Mouse (Mus musculus): Measurements from ENCODE around the gene Rbm19. TPM values are rescaled to one million over a fixed set of nuclear protein-coding genes. Genes with fewer than 3 reads are reported as not detected.

Gene Rbm19
- polyA plus RNA-seq, 1 experiment from 2014 or later = 24.2 TPM

DNA sequence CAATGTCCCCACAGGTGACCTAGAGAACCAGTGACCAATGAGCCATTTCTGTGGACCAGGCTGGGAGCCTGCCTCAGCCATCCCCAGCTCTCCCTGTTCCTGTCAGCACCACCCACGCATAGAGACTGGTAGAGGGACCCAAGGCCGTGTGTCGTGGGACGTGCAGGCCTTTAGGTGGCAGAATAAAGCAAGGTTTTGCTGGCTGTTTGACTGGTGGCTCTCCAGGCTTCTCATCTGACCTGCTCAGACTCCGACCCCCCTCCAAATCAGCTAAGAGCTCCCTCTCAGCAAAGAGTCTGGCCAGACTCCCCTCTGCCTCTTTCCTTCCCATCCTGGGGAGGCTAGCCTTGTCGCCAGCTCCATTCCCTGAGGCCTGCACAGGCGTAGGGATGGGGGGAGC is 58.1 kb downstream of the Rbm19 start:
- Histone ChIP-seq H3K36me3 (ENCODE audit: control insufficient read depth, insufficient read depth, low read length) (peaks cover 4% of the 10 kb centered on the region), H3K9ac (ENCODE audit: low read length) (no peak overlapping the region), H3K4me3 (ENCODE audit: low read depth, low read length) (no peak overlapping the region), H3K4me2 (ENCODE audit: low read depth, severe bottlenecking) (no peak overlapping the region), H3K4me1 (ENCODE audit: control insufficient read depth, insufficient read depth, low read length) (peaks cover 11% of the 10 kb centered on the region), H3K27me3 (ENCODE audit: control insufficient read depth, insufficient read depth, low read length) (no peaks in the 10 kb centered on the region), H3K9me3 (ENCODE audit: control insufficient read depth, low read length) (no peaks in the 10 kb centered on the region), H3K27ac (replicated peaks; ENCODE audit: low read depth, low read length) (no peak overlapping the region)
- DNase-seq (ENCODE audit: low spot score) (no peak), ATAC-seq (ENCODE audit: insufficient number of reproducible peaks, low FRiP score, low TSS enrichment, low read depth) (no peak)
- WGBS = 71% methylated on average over 7 of the region's 7 CpGs

DNA sequence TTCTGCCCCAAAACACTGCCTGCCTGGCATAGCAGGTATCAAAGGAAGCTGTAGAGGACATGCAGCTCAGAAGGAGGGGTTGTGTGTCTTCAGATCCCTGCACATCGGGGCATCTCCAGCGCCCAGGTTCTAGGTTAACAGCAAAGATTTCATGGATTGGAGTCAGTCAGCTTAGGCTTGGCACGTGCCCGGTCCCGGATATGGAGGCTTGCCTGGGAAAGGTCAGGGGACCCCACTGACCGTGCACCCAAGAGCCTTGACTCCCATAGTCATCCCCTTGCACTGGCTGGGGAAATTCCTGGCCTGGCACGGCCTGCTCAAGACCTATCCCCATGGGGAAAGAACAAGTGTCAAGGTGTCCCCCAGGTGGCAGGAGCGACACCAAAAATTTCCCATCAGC is 59.0 kb downstream of the Rbm19 start:
- Histone ChIP-seq H3K4me3 (ENCODE audit: low read depth, low read length) (no peak overlapping the region), H3K27me3 (ENCODE audit: control insufficient read depth, insufficient read depth, low read length) (no peaks in the 10 kb centered on the region), H3K9me3 (ENCODE audit: control insufficient read depth, low read length) (no peaks in the 10 kb centered on the region; the same call in 1 of the 2 replicates), H3K4me2 (ENCODE audit: low read depth, severe bottlenecking) (no peak overlapping the region), H3K36me3 (ENCODE audit: control insufficient read depth, insufficient read depth, low read length) (peaks cover 5% of the 10 kb centered on the region), H3K4me1 (ENCODE audit: control insufficient read depth, insufficient read depth, low read length) (peaks cover 11% of the 10 kb centered on the region), H3K9ac (ENCODE audit: low read length) (no peak overlapping the region), H3K27ac (replicated peaks; ENCODE audit: low read depth, low read length) (no peak overlapping the region)
- ATAC-seq (ENCODE audit: insufficient number of reproducible peaks, low FRiP score, low TSS enrichment, low read depth) (no peak), DNase-seq (ENCODE audit: low spot score) (no peak)
- WGBS = 88% methylated on average over 8 of the region's 8 CpGs

DNA sequence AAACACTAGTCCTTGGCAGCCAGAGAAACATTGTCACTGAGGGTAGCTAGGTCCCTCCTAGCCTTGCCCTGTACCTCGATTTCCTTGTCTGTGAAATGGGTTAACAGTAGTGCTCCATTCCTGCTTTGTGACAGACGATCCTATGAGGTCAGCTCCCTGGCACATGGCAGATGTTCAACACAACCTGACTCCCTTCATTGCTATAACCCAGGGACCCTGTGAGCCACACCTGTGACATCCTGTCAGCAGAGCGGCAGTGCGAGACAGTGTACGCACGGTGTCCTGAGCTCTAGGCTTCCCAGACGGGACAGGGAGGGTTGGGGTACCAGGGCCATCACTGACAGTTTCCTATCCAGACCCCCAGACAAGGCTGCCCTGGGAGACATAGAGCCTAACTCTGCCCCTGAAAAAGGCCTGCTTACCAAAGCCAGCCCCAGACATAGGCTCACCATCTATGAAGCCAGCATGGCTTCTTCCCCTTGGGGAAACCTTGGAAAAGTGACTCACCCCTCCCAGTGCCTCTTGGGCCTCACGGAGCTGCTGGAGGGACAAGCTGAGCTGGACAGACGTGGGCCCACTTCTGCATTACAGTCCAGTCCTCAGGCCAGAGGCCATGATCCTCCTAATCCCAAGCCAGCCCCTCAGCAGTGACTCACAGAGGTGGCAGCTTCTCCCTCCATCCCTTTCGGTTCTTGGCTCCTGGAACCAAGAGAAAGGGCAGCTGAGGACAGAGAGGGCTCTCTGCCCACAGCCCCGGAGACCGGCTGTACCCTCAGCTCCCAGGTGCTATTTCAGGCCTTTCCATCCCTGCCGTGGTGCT is 60.2 kb downstream of the Rbm19 start:
- H3K4me1 ChIP-seq (ENCODE audit: control insufficient read depth, insufficient read depth, low read length) = peaks cover 11% of the 10 kb centered on the region
- H3K27me3 ChIP-seq (ENCODE audit: control insufficient read depth, insufficient read depth, low read length) = no peaks in the 10 kb centered on the region
- H3K9ac ChIP-seq (ENCODE audit: low read length) = no peak overlapping the region
- H3K4me3 ChIP-seq (ENCODE audit: low read depth, low read length) = no peak overlapping the region
- H3K36me3 ChIP-seq (ENCODE audit: control insufficient read depth, insufficient read depth, low read length) = peaks cover 7% of the 10 kb centered on the region
- no peaks in the 10 kb centered on the region; the same call in 1 of the 2 replicates for H3K9me3 ChIP-seq (ENCODE audit: control insufficient read depth, low read length)
- ATAC-seq (ENCODE audit: insufficient number of reproducible peaks, low FRiP score, low TSS enrichment, low read depth) (no peak), DNase-seq (ENCODE audit: low spot score) (no peak)
- 92% methylated on average over 13 of the region's 13 CpGs for WGBS
- H3K27ac ChIP-seq (replicated peaks; ENCODE audit: low read depth, low read length) = no peak overlapping the region
- H3K4me2 ChIP-seq (ENCODE audit: low read depth, severe bottlenecking) = no peak overlapping the region

DNA sequence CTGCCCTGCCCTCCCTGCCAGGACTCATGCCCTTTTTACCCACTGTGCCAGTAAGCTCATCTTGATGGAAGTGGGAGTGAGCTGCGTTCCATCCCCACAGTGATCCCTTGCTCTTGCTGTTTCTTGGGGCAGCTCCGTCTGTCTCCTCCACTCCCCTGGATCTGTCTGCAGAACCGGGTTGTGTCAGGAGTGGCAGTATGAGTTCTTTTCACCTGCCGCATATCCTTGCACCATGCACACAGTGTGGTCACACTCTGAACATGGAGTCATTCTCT is 60.7 kb downstream of the Rbm19 start:
- Histone ChIP-seq H3K4me1 (ENCODE audit: control insufficient read depth, insufficient read depth, low read length) (peaks cover 8% of the 10 kb centered on the region), H3K9ac (ENCODE audit: low read length) (no peak overlapping the region), H3K9me3 (ENCODE audit: control insufficient read depth, low read length) (no peaks in the 10 kb centered on the region; the same call in 1 of the 2 replicates), H3K27ac (replicated peaks; ENCODE audit: low read depth, low read length) (no peak overlapping the region), H3K27me3 (ENCODE audit: control insufficient read depth, insufficient read depth, low read length) (no peaks in the 10 kb centered on the region), H3K36me3 (ENCODE audit: control insufficient read depth, insufficient read depth, low read length) (peaks cover 7% of the 10 kb centered on the region), H3K4me2 (ENCODE audit: low read depth, severe bottlenecking) (no peak overlapping the region), H3K4me3 (ENCODE audit: low read depth, low read length) (no peak overlapping the region)
- 91% methylated on average over 4 of the region's 4 CpGs for WGBS
- DNase-seq (ENCODE audit: low spot score) (no peak), ATAC-seq (ENCODE audit: insufficient number of reproducible peaks, low FRiP score, low TSS enrichment, low read depth) (no peak)

DNA sequence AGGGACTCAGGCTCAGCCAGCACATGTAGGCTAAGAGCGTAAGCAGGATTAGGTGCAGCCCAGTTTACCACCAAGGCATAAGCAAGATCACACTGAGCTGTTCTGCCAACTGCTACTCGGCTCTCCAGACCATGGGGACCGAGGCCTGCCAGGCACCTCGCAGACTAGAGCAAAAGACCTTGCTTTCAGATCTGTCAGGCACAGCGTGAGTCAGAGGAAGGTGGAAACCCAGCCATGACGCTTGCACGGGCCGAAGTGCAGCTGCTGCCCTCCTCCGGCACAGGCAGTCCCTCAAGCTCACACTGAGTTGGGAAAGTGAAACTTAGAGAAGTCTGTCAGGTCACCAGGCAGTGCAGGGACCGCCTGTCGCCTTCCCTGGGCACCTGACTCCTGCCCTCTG is 63.8 kb downstream of the Rbm19 start:
- Histone ChIP-seq H3K27ac (replicated peaks; ENCODE audit: low read depth, low read length) (no peak overlapping the region), H3K36me3 (ENCODE audit: control insufficient read depth, insufficient read depth, low read length) (peaks cover 7% of the 10 kb centered on the region), H3K4me3 (ENCODE audit: low read depth, low read length) (no peak overlapping the region), H3K27me3 (ENCODE audit: control insufficient read depth, insufficient read depth, low read length) (no peaks in the 10 kb centered on the region), H3K9me3 (ENCODE audit: control insufficient read depth, low read length) (no peaks in the 10 kb centered on the region; the same call in 1 of the 2 replicates), H3K4me2 (ENCODE audit: low read depth, severe bottlenecking) (no peak overlapping the region), H3K4me1 (ENCODE audit: control insufficient read depth, insufficient read depth, low read length) (no peaks in the 10 kb centered on the region), H3K9ac (ENCODE audit: low read length) (no peak overlapping the region)
- 97% methylated on average over 11 of the region's 11 CpGs for WGBS
- no peak for ATAC-seq (ENCODE audit: insufficient number of reproducible peaks, low FRiP score, low TSS enrichment, low read depth)
- no peak for DNase-seq (ENCODE audit: low spot score)

DNA sequence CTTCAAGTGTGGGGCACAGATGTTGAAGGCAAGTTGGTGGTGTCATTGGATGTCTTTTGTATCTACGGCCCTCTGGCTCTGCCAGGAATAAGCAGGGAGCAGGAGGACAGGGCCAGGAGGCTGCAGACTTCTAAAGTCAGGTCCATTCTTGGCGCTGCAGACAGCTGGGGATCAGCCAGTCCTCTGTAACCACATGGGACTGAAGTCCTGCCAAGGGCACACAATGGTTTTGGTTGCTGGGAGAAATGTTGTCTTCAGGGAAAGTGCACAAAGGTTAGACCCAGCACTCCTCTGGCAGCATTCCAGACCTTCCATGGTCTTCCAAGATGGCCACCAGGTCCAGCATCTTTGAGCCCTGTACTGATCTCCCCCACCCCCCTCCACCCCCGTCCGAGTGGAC is 65.1 kb downstream of the Rbm19 start:
- Histone ChIP-seq H3K4me3 (ENCODE audit: low read depth, low read length) (no peak overlapping the region), H3K27me3 (ENCODE audit: control insufficient read depth, insufficient read depth, low read length) (no peaks in the 10 kb centered on the region), H3K36me3 (ENCODE audit: control insufficient read depth, insufficient read depth, low read length) (peaks cover 4% of the 10 kb centered on the region; the same call in 1 of the 2 replicates), H3K9me3 (ENCODE audit: control insufficient read depth, low read length) (no peaks in the 10 kb centered on the region; the same call in 1 of the 2 replicates), H3K4me1 (ENCODE audit: control insufficient read depth, insufficient read depth, low read length) (no peaks in the 10 kb centered on the region), H3K9ac (ENCODE audit: low read length) (no peak overlapping the region), H3K4me2 (ENCODE audit: low read depth, severe bottlenecking) (no peak overlapping the region), H3K27ac (replicated peaks; ENCODE audit: low read depth, low read length) (no peak overlapping the region)
- no peak for ATAC-seq (ENCODE audit: insufficient number of reproducible peaks, low FRiP score, low TSS enrichment, low read depth)
- 84% methylated on average over 4 of the region's 4 CpGs for WGBS
- DNase-seq (ENCODE audit: low spot score) = no peak

DNA sequence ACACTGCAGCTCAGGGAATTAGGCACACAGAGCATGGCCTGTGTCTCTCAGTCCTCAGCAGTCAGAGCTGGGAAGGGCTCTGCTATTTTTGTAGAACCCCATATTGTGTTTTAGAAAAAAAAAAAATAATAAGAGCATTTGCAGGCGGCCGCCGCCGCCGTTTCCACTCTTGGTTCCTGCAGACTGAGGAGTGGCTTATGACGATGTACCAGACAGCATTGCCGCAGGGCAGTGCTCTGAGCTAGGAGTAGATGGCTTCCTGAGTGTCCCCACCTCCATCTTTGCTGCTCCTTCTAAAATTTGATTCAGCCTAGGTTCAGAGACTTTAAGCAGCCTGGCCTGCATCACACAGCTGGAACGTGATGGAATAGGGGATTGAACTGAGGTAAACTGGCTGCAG is 67.1 kb downstream of the Rbm19 start:
- no peak overlapping the region for H3K9ac ChIP-seq (ENCODE audit: low read length)
- peaks cover 4% of the 10 kb centered on the region; the same call in 1 of the 2 replicates for H3K36me3 ChIP-seq (ENCODE audit: control insufficient read depth, insufficient read depth, low read length)
- H3K4me2 ChIP-seq (ENCODE audit: low read depth, severe bottlenecking) = no peak overlapping the region
- H3K4me1 ChIP-seq (ENCODE audit: control insufficient read depth, insufficient read depth, low read length) = no peaks in the 10 kb centered on the region
- H3K27me3 ChIP-seq (ENCODE audit: control insufficient read depth, insufficient read depth, low read length) = no peaks in the 10 kb centered on the region
- 84% methylated on average over 8 of the region's 8 CpGs for WGBS
- H3K27ac ChIP-seq (replicated peaks; ENCODE audit: low read depth, low read length) = no peak overlapping the region
- DNase-seq (ENCODE audit: low spot score) (no peak), ATAC-seq (ENCODE audit: insufficient number of reproducible peaks, low FRiP score, low TSS enrichment, low read depth) (no peak)
- H3K4me3 ChIP-seq (ENCODE audit: low read depth, low read length) = no peak overlapping the region
- no peaks in the 10 kb centered on the region; the same call in 1 of the 2 replicates for H3K9me3 ChIP-seq (ENCODE audit: control insufficient read depth, low read length)

DNA sequence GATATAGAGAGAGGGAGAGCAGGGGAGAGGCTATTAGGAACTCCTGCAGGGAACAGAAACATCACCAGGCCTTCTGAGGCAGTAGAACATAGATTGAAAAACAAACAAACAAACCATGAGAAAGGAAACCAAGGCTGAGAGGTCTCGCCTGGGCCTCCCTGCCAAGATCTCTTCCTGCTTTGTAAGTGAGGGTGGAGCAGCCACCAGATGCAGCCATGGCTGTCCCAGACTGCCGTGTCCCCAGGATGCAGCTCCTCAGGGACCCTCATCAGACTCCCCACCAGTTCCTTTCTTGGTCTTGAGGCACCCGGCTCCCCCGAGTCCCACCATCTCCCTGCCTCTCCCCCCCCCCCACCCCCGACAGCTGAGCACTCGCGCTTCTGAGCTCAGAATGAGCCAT is 67.5 kb downstream of the Rbm19 start:
- H3K27ac ChIP-seq (replicated peaks; ENCODE audit: low read depth, low read length) = no peak overlapping the region
- DNase-seq (ENCODE audit: low spot score) = no peak
- H3K36me3 ChIP-seq (ENCODE audit: control insufficient read depth, insufficient read depth, low read length) = peaks cover 4% of the 10 kb centered on the region; the same call in 1 of the 2 replicates

DNA sequence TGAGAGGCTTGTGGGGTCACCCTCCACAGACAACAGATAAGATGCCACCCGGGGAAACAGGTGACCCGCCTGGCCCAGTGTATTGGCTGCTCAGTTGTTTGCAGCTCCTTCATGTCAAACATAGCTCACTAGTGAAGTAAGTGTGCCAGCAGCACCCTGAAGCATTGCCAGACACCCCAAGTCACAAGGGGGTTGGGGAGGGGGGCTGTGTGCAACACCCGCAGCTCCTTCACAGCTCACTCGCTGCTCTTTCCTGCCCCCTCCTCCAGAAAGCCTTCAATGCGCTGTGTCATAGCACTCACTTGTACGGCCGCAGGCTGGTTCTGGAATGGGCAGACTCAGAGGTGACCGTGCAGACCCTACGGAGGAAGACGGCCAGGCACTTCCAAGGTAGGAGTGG is 69.7 kb downstream of the Rbm19 start:
- Histone ChIP-seq H3K4me3 (ENCODE audit: low read depth, low read length) (no peak overlapping the region), H3K27me3 (ENCODE audit: control insufficient read depth, insufficient read depth, low read length) (no peaks in the 10 kb centered on the region), H3K9me3 (ENCODE audit: control insufficient read depth, low read length) (no peaks in the 10 kb centered on the region), H3K4me1 (ENCODE audit: control insufficient read depth, insufficient read depth, low read length) (no peaks in the 10 kb centered on the region), H3K27ac (replicated peaks; ENCODE audit: low read depth, low read length) (no peak overlapping the region), H3K4me2 (ENCODE audit: low read depth, severe bottlenecking) (no peak overlapping the region), H3K36me3 (ENCODE audit: control insufficient read depth, insufficient read depth, low read length) (no peaks in the 10 kb centered on the region), H3K9ac (ENCODE audit: low read length) (no peak overlapping the region)
- WGBS = 88% methylated on average over 10 of the region's 10 CpGs
- ATAC-seq (ENCODE audit: insufficient number of reproducible peaks, low FRiP score, low TSS enrichment, low read depth) (no peak), DNase-seq (ENCODE audit: low spot score) (no peak)

More for the DNA sequence above, 67.5 kb downstream of the Rbm19 start:
- Histone ChIP-seq H3K9ac (ENCODE audit: low read length) (no peak overlapping the region), H3K27me3 (ENCODE audit: control insufficient read depth, insufficient read depth, low read length) (no peaks in the 10 kb centered on the region), H3K4me1 (ENCODE audit: control insufficient read depth, insufficient read depth, low read length) (no peaks in the 10 kb centered on the region), H3K4me3 (ENCODE audit: low read depth, low read length) (no peak overlapping the region), H3K4me2 (ENCODE audit: low read depth, severe bottlenecking) (no peak overlapping the region), H3K9me3 (ENCODE audit: control insufficient read depth, low read length) (no peaks in the 10 kb centered on the region; the same call in 1 of the 2 replicates)
- 55% methylated on average over 7 of the region's 7 CpGs for WGBS
- no peak for ATAC-seq (ENCODE audit: insufficient number of reproducible peaks, low FRiP score, low TSS enrichment, low read depth)
